Mouse (Mus musculus) right cerebral cortex, postnatal 10 days (tissue): Measurements from ENCODE around the gene Birc3.
"Not testable (repeated sequence)": the region's sequence is repeated elsewhere in the genome, so short reads cannot be mapped to it uniquely, and the experiment has no call there.

Source experiments
- DNase-seq, 2 experiments: peaks; one replicate each; pipeline ENCODE4 v3.0.0; 2021; ENCODE audit warnings: low spot score in 2 of 2

Gene Birc3

DNA sequence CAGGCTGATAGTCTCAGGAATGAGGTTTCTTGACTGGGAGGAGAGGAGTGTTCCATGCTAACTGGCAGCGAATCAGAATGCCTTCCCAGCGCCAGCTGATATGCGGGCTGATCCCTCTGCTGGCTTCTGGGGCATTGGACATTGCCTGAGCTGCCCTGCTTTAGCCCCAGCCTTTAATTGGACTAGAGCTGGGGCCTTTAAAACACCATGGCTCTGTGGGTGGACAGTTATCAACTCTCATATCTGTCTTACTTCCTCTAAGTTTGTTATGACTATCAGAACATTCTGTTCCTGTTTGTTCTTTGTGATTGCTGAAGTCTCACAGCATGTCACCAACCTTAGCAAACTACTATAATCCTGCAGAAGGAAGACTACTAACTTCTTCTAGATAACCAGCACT, 5.0 kb downstream of the Birc3 start:
- no peak for DNase-seq

DNA sequence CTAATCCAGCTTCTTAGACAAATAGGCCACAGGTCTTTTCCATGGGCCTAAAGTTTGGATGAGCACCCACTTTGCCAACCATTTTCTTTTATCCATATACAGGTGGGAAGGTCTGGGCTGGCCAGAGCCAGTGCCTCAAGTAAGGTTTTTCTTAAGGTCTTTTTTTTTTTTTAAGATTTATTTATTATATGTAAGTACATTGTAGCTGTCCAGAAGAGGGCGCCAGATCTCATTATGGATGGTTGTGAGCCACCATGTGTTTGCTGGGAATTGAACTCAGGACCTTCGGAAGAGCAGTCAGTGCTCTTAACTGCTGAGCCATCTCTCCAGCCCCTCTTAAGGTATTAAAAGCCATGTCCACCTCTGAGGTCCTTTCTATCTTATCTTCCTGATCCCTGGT, 6.0 kb downstream of the Birc3 start:
- not testable (repeated sequence) for DNase-seq

DNA sequence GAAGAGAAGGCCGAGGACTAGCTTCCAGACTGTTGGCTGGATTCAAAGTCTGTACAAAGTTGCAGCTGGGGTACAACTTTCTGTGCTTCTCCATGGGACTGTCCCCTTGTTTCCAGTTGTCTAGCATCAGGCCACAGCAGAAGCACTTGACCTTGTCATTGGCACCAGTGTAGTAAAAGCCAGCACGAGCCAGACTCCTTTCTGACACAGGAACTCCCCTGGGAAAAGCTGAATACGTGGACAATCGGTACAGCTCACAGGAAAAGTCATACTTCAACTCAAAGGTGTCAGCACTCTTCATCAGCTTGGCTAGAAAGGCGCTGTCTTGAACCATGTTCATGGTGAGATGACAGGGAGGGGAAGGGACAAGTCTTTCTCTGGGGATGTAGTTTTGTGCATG, 12.0 kb downstream of the Birc3 start:
- no peak for DNase-seq

DNA sequence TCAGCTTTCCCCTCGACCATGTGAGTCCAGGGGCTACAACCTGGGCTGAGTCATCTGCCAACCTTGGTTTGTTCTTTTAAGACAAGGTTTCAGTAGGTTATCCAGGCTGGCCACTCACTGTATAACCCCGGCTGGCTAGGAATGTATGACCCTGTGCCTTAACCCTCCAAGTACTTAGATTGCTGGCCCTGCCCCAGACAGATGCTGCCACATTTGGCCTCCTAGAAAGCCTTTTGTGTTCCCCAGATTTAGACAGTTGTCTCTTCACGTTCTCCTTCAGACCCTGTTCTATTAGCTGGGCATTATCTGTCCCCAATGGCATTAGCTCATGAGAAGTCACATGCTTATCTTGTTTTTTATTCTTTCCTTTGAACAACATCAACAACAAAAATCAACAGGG, 17.1 kb downstream of the Birc3 start:
- no peak for DNase-seq

GRCm38 (mm10) chr9:7855374-7855773, 17.6 kb downstream of the Birc3 start:
- peak; percentile 27 to 38 for DNase-seq

DNA sequence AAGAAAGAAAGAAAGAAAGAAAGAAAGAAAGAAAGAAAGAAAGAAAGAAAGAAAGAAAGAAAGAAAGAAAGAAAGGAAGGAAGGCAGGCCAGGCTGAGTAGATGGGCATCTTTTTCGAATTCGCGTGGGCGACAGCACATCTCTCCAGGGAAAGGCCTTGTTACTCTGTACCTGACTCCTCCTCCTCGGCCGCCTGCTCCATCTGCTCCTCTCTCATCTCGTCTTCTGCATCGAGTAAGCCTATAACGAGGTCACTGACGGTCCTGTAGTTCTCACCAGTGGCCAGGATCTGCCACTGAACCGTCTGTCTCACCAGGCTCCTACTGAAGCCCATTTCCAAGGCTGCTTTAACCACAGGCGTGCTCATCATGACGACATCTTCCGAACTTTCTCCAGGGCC, 18.8 kb downstream of the Birc3 start:
- not testable (repeated sequence) for DNase-seq

DNA sequence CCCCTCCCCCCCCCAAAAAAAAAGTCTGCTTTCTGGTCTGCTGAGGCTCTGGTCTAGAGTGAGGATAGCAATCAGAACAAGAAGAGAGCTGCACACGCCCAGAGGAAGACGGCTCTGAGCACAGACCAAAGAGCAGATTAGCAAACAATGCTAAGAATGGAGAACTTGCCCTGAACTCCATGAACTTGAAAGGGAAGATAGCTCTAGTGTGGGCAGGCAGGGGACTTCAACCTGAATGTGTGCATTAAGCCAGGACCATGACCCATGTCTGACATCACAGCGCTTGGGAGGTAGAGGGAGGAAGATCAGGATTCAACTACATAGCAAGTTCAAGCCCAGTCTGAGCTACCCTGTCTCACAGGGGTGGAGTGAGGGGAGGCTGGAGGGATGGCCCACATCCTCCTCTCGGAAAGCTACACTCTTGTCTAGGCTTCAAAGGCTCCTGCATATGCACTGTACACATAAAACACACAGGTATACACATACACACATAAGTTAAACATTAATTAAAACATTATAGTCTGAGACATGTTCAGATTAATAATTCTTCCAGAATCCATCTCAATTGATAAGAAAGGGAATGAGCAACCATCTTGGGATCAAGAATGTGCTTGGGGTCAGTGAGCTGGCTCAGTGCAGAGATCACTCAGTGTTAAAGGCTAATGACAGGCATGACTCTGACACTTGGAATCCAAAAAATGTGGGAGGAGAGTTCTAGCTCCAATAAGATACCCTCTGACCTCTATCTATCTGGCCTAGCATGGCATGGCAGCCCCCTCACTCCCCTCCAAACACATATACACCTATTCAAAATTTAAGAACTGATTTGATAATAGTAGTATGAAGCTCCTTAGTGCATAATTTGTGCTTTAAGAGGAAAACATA, 20.4 kb downstream of the Birc3 start:
- DNase-seq, result no peak

GRCm38 (mm10) chr9:7851841-7852240, 21.1 kb downstream of the Birc3 start:
- no peak for DNase-seq

GRCm38 (mm10) chr9:7848191-7848590, 24.8 kb downstream of the Birc3 start:
- no peak for DNase-seq

- no peak for DNase-seq
These were observed 26.3 kb downstream of the Birc3 start for GRCm38 (mm10) chr9:7846667-7847199.

DNA sequence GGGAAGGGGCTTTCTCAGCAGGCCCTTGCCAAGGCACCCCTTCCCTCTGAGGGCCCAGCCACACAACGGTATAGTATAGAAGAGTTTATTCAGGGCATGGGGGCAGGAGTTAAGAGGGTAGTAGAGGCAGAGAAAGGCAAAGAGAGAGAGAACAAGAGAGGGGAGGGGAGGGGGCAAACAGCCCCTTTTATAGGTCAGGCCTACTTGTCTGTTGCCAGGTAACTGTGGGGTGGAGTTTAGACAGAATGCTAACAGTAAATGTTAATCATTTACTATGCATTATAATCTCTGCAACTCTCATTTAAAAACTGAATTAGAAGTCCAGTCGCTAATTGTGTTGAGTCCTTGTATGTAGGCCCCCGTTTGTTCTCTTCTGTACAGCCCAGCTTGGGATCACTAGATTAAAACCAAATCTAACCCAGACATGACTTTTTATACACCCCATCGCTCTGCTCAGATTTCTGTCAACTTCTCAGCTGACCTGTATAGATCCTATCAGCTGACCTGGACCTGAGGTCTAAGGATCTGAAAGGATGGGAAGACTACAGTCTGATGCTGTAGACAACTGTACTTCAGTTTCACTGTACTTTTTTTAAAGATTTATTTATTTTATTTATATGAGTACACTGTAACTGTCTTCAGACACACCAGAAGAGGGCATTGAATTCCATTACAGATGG, 27.6 kb downstream of the Birc3 start:
- DNase-seq, result no peak

GRCm38 (mm10) chr9:7841221-7841620, 31.8 kb downstream of the Birc3 start:
- no peak for DNase-seq

- no peak for DNase-seq
These were observed 35.1 kb downstream of the Birc3 start for GRCm38 (mm10) chr9:7837806-7838440.

DNA sequence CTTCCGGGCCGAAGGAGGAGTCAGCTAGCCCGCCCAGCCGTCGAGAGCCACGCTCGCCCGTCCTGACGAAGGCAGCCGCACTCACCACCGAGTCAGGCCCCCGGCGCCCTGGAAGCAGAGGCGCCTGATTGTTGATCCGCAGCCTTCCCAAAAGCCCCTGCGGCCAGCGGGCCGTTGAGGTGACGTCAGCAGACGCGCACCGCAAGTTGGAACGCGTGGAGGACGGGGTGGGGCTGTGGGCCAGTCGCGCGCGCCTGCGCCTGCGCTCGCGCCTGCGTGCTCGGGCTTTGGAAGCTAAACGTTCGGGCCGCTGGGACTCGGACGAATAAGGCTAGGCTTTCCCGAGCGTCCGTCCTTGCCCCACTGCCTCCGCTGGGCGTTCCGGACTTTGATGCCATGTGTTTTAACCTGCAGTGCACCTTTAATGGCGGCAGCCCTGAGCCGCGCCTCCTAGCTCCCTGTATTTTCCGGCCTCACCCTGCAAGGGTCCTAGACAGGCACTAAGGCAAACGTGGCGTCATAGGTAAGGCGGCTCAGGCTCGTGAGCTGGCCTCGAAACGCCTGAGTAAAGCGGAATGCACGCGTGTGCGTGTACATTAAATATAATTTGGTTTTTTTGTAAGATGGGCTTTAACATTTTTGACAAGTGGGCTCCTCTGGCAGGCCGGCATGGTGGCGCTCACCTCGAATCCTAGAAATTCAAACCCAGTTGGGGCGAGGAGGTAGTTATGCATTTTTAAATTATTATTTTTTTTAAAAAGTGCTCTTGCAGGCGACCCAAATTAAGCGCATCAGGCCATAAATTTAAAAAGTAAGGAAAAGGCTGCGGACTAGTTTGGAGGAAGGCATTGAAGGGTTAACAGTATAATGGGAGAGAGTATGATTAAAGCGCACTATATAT, 35.8 kb downstream of the Birc3 start, which contains the start of gene Birc2:
Birc2 (minus strand) TSS at position 160 of the 901 bp plus-strand sequence.
- DNase-seq, result peak; percentile 97 to 98

DNA sequence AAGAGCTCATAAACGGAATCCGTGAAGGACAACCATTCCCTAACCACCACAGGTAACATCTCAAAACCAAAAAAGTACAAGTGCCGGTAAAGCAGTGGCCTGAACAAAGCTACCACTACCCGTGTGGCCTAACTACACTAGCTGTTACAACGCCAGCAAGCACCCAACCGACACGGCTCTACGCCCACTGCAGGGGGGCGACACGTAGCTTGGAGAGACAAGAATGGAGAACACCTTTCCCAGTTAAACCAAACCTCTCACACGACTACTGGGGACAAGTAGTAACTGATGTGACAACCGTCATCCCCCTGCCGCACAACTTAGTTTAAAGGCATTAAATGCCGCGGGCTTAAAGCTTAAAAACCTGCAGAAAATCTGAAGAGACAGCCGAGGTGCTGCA, 36.7 kb downstream of the Birc3 start:
- DNase-seq, result peak; percentile 54

DNA sequence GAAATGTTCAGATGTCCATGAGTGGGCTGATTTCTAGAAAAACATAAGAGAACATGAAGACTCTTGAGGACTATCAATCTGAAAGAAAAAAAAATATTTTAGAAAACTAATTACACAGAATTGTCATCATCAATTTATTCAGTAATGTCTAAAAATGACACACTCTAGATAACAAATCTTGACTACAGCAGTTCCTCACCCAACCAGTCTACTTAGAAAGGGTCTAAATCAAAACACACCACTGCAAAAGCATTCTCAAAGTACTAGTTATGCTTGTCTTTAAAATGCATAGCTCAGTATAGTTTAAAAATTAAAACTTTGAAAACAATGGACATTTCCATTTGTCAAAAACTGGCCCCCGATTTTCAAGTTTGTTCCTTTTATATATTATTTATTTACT, 37.7 kb downstream of the Birc3 start:
- no peak for DNase-seq

DNA sequence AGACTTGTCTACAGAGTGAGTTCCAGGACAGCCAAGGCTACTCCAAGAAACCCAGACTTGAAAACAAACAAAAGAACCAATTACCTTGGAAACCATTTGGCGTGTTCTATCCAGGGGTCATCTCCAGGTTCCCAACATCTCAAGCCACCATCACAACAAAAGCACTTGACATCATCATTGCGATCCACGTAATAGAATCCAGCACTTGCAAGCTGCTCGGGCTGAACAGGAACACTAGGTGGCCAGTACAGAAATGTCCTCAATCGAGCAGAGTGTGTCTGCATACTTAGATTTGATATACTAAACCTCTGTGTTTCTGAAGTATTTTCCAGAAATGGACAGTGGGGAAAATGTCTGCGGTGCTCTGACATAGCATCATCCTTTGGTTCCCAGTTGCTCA, 39.6 kb downstream of the Birc3 start:
- no peak for DNase-seq

GRCm38 (mm10) chr9:7829531-7830528, 43.2 kb downstream of the Birc3 start:
- no peak for DNase-seq

DNA sequence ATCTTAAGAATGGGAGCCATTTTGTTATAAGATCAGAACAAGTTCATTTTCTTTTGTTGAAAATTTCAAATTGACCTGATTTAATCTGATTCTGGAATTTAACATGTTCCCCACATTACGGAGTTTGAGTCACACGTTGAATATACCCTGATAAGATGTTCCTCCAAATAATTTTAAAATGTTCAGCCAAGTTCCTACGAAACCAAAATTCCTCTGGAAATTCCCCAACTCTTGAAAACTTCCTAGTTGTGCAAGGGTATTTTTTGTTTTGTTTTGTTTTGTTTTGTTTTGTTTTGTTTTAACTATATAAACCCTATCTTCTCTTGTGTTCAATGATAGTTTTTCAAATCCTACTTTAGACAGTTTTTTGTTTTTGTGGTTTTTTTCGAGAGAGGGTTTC, 44.3 kb downstream of the Birc3 start:
- no peak for DNase-seq

- no peak for DNase-seq
These were observed 48.1 kb downstream of the Birc3 start for GRCm38 (mm10) chr9:7824916-7825315.
